Mouse (Mus musculus): ENCODE data around the gene Tfeb.

The Tfeb gene

GRCm38 (mm10) chr17:47792098-47792863 lies 55.5 kb downstream of the Tfeb start:
- DNase-seq = peak; percentile 70 to 72

- DNase-seq = peak; percentile 89 to 90
Measured at GRCm38 (mm10) chr17:47793377-47793776, 56.5 kb downstream of the Tfeb start.

GRCm38 (mm10) chr17:47795446-47795845 lies 58.6 kb downstream of the Tfeb start:
- peak; percentile 69 to 75 for DNase-seq

- DNase-seq = peak in 1 of 2 experiments; percentile 36
Measured at GRCm38 (mm10) chr17:47796156-47796816, 59.5 kb downstream of the Tfeb start.

- DNase-seq = peak in 1 of 2 experiments; percentile 40
Measured at GRCm38 (mm10) chr17:47796968-47797367, 60.1 kb downstream of the Tfeb start.

- no peak for DNase-seq
Measured at GRCm38 (mm10) chr17:47797383-47797782, 60.6 kb downstream of the Tfeb start.

- peak; percentile 61 to 69 for DNase-seq
Measured at GRCm38 (mm10) chr17:47802806-47803205, 66.0 kb downstream of the Tfeb start.

- no peak for DNase-seq
Measured at GRCm38 (mm10) chr17:47803662-47804061, 66.8 kb downstream of the Tfeb start.

- DNase-seq = peak in 1 of 2 experiments; percentile 32
Measured at GRCm38 (mm10) chr17:47805047-47805835, 68.4 kb downstream of the Tfeb start.

GRCm38 (mm10) chr17:47806230-47806629 lies 69.4 kb downstream of the Tfeb start:
- peak in 1 of 2 experiments; percentile 53 for DNase-seq

- no peak for DNase-seq
Measured at GRCm38 (mm10) chr17:47811265-47811800, 74.5 kb downstream of the Tfeb start.

GRCm38 (mm10) chr17:47812200-47812599 lies 75.4 kb downstream of the Tfeb start:
- DNase-seq = no peak

- peak in 1 of 2 experiments; percentile 56 for DNase-seq
Measured at GRCm38 (mm10) chr17:47813616-47814015, 76.8 kb downstream of the Tfeb start.

- DNase-seq = no peak
Measured at GRCm38 (mm10) chr17:47814496-47814895, 77.7 kb downstream of the Tfeb start.

- DNase-seq = peak in 1 of 2 experiments; percentile 55
Measured at GRCm38 (mm10) chr17:47815446-47815845, 78.6 kb downstream of the Tfeb start.

- no peak for DNase-seq
Measured at GRCm38 (mm10) chr17:47818038-47818725, 81.4 kb downstream of the Tfeb start.

- no peak for DNase-seq
Measured at GRCm38 (mm10) chr17:47821339-47821738, 84.5 kb downstream of the Tfeb start.

- no peak for DNase-seq
Measured at GRCm38 (mm10) chr17:47831161-47831560, 94.3 kb downstream of the Tfeb start.

- DNase-seq = no peak
Measured at GRCm38 (mm10) chr17:47831772-47832171, 94.9 kb downstream of the Tfeb start.

- DNase-seq = no peak
Measured at GRCm38 (mm10) chr17:47832501-47833028, 95.7 kb downstream of the Tfeb start.

GRCm38 (mm10) chr17:47833029-47833627 lies 96.3 kb downstream of the Tfeb start:
- peak; percentile 53 to 68 for DNase-seq

All from kidney, postnatal 25 days (tissue).